Mouse (Mus musculus) gonadal fat pad, adult 2 months (tissue): ENCODE measurements around the gene Pla2g4b. TPM values are rescaled to one million over a fixed set of nuclear protein-coding genes. Genes with fewer than 3 reads are reported as not detected.

Experiments
- DNase-seq: peaks from one replicate; pipeline ENCODE4 v3.0.0-alpha.2; 2012; ENCODE audit warnings: low read depth
- polyA plus RNA-seq: library from polyadenylated mRNA; depleted of rRNA; stranded (reverse); fragments of >200 nt; gene quantifications from 2 replicates; pipeline ENCODE4 v1.2.3, GENCODE M21; 2012

The Pla2g4b gene
- polyA plus RNA-seq, 1 experiment = 2.6 TPM

DNA sequence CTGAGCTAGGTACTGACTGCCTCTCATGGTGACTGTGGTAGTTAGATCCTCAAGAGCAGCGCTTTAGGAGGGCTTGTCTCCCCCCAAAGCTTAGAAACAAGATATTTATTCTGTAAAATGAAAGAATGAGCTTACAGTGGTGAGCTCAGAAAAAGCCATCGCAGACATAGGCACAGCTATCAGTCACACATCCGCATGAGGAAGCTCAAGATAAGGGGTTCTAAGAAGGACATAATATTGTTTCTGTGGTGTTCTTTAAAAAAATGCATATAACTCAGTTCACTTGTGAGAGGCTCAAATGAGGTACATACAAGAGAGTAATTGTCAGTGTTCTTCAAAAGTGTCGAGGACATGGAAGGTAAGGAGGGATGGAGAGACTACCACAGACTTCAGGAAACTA is 17.3 kb upstream of the Pla2g4b start:
- no peak for DNase-seq

DNA sequence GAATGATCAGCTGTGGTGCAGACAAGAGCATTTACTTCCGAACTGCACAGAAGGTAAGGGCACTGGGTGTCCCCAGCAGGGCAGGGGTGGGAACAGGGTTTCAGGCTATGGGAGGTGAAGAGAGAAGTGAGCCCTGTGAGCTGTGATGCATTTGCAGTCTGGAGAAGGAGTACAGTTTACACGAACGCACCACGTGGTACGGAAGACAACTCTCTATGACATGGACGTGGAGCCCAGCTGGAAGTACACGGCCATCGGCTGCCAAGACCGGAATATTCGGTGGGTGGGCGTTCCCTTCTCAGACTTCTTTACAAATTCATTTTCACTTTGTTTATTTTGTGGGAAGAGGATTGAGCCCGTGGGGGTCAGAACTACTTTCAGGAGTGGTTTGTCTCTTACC is 15.6 kb upstream of the Pla2g4b start:
- no peak for DNase-seq

DNA sequence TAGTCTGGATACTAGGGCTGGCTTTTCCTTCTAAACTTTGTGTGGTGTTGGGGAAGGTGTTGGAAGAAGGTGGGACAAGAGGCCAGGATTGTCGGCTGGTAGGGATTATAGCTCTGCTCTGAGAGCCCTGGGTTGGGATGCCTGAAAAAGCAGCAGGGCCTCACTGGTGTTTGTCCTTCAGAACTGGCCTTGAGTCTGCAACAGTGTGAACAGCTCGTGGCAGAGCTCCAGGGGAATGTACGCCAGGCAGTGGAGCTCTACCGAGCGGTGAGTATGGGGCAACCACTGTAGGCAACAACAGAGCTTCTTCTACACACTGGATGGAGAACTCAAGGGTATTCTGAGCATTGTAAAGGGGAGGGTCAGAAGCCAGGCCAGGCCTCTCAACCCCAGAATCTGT is 8.9 kb upstream of the Pla2g4b start:
- DNase-seq = no peak

DNA sequence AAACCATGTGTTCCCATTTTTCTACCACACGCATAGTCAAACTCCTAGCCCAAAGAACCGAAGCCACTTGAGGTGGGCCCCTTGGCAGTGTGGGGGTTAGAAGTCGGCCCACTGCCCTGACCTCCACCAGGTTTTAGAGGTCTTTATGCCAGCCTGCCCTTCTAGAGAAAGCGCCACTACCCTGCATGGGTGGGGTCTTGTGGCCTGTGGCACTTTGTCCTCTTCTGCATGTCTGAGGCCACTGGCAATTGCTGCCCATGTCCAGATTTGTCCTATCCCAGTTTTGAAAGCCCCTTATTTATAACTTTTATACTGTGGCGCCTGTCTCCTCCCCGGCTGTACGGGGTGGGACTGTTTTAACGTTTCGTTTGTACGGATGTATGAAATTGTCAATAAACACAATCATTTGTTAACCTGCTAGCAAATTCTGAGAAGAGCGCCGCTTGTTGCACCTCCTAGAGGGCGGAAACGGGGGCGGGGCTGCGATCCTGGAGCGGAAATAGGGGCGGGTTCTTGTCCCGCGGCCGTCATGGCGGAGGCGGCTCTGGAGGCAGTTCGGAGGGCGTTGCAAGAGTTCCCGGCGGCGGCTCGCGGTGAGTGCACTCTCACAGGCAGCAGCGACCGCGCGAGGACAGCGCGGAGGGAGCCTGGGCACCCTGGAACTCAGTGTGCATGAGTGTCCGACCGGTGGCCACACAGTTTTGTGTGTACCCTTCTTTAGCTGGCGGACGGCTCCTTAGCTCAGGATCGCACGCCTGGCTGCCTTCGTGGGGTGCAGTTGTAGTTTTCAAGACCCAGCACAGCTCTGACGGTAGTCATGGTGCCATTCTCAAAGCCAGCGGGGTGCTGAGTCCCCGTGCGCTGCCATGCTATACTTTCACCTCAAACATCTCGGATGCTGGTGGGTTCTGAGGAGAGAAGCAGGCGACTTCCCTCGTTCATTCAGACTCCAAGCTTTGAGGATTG is 6.0 kb upstream of the Pla2g4b start, which contains the start of the genes Jmjd7 and Gm28042:
TSS of gene Jmjd7 (plus strand) at position 500 of the 966 bp plus-strand sequence.
TSS of gene Gm28042 (plus strand) at position 510 of the 966 bp plus-strand sequence.
- no peak for DNase-seq

DNA sequence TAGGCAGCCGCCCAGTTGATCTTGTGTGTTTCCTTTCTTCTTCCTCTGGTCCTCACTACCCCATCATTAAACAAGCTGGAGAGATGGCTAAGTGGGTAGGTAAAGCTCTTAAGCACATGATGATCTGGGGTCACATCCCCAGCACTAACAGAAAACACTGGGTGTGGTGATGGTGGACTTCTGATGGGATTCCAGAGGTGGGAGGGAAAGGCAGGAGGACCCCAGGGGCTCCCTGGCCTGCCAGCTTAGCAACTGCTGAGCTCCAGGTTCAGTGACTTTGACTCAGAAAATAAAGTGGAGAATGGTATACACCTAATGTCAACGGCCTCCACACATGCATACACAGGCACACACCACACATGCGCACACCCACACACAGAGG is 5.3 kb upstream of the Pla2g4b start:
- DNase-seq = no peak

DNA sequence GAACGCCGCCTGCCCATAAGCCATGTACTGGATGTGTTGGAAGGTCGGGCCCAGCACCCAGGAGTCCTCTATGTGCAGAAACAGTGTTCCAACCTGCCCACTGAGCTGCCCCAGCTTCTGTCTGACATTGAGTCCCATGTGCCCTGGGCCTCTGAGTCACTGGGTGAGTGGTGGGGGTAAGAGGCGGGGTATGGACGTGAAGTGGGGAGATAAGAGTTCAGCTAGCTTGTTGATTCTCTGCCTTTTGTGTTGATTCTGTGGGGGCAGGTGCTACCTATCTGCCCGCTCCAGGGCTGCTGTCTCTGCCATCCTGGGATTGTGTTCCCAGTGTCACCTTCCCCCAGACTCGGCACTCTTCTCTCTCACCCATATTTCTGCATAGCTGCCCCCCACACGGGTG is 2.8 kb upstream of the Pla2g4b start:
- no peak for DNase-seq

DNA sequence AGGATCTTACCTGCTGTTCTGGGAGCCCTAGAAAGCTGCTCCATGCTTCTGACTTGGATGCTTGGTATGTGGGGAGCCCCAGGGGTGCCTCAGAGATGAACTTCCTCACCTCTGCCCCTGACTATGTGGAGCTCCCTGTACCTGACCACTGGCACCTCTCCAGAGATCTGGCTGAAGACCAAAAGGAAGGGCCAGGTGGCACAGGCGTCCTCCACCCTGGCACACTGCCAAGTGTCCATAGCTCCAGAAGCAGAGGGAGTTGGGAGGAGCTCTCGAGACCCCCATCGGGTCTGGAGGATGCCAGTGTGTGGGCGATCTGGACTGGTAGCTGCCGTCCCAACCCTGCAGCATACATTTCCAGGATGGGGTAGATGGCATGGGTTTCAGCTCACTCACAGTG is 509 bp downstream of the Pla2g4b start:
- no peak for DNase-seq

DNA sequence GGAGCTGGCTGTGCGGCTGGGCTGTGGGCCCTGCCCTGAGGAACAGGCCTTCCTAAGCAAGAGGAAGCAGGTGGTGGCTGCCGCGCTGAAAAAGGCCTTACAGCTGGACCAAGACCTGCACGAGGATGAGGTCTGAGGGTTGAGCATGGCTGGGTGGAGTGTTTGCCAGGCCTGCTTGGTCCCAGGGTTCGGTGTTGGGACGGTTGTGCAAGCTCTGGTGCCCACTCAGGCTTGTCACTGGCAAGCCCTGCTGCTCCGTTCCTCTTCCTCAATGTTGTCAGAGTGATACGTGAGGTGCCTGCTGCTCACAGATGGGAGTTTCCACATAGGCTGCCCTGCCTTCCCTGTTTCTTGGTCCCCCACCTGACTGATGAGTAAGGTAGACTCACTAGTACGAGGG is 4.5 kb downstream of the Pla2g4b start:
- DNase-seq = no peak

DNA sequence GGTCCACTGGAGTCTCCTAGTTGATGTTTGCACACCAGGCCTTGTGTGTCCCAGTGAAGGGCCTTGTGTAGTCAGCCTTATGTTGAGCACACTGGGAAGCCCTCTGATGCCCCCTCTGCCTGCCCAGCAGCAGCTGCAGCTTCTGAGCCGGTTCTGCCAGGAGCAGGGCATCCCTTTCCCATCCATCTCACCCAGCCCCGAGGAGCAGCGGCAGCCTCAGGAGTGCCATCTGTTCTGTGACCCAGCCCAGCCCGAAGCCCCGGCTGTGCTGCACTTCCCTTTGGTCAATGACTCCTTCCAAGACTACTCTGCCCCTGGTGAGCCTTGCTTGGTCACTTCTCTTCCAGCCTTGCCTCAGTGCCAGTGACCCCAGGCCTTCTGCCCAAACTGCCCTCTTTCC is 7.8 kb downstream of the Pla2g4b start:
- no peak for DNase-seq

DNA sequence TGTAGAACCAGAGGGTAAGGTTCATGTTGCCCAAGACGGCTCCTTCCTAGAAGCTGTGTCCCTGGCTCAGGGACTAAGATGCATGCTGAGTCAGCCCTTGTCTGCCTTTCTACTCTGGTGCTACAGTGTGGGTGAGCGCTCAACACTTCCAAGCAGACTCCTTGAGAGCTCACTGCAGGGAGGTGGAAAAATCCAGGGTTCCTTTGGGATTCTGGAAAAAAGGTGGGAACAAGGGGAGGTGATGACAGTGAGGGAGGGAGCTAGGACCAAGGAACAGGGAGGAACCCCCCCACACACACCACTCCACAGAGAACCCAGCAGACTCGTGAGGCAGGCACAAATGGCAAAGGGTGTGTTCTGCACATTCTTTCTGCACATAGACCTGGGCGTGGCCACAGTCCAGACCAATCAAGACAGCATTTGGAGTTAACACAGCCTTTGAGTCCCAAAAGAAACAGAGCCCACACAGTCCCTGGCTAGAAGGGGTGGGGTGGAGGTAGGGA is 10.9 kb downstream of the Pla2g4b start:
- DNase-seq = no peak

DNA sequence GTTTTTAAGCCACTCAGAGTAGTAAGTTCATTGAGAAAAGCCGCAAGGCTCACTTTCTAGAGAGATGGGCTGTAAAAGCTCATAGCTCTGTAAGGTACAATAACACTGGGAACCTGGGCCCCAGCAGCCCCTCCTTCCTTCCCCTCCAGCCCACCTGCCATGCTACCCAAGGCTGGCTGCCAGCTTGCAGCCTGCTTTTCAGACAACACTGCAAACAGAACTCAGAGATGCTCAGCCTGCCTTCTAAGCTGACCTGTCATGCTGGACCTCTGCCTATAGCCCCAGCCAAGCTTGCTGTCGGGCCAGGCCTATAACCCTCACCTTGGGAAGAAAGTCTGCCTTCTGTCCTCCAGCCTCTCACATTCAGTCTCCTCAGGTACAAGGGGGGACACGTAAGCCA is 11.5 kb downstream of the Pla2g4b start:
- no peak for DNase-seq

DNA sequence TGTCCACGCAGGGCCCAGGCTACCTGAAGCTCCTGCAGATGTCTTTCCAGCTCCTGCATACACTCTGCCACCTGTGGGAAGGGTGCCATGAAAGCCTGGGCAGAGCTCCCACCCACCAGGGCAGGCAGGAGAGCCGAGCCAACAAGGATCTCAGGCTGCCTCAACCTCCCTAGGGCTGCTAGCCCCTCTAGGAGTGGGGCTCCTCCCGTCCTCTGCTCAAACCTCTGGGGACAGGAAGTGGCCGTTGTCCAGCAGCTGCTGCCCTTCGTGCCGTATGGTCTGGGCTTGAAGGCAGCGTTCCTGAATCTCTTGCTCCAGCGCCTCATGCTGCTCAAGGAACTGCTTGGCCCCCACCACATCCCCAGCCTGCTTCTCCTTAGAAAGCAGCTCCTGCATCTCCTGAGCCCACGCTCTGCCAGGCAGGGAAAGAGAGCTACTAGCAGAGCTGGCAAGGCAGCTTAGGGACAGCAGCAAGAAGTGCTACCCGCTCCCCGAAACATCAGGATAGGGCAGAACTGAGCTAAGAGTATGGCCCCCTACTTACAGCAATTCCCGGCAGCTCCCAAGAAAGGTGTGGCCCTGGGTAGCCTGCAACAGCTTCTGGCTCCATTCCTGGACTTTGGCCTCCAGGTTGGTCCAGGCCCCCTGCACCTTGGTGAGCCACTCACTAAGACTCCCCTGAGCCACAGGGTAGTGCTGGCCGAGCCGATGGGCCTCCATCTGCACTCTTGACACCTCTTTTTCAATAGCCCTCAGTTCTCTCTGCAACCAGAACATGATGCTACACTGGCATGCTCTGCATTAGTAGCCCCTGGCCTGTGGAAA is 13.5 kb downstream of the Pla2g4b start:
- no peak for DNase-seq

DNA sequence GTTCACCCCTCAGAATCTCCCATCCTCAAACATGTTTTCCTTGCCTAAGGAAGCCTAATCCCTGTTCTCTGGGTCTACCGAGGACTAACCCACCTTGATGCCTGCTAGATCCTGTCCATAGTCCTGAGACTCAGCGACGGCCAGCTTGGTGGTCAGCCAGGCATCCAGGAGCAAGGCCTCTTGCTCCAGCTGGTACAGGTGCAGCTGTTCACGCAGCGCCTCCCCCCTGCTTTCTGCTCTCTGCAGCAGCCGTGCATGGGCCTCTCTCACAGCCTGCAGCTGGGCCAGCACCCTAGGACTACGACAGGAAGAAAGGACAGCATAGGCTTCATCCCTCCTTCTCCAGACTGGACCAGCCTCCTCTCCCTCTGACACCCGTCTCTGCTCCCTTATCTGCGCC is 15.0 kb downstream of the Pla2g4b start:
- no peak for DNase-seq

DNA sequence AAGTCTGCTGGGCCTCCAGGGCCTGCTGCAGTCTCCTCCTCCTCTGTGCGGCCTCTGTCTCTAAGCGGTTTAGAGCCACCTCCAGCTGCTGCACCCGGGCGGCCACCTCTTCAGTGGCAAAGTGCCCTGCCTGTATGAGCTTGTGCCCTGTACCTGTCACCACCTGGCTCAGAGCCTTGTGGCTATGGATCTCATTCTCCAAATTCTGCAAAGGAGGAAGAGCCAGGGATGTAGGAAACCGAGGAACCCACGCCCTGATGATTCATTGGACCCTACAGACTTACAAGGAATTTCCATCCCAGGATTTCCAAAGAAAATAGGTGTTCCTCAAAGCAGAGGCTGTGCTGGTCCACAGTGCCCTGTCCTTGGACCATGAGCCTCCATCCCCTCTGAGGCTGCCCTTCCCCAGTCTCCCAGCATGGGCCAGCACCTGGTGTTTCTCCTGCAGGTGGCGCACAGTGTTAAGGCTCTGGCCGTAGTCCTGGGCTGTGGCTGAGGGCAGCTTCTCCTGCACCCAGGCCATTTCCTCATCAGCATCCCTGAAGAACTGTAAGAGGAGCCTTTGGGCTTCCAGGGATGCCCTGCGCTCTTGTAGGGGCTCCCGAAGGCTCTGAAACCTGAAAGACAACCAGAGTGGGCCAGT is 16.5 kb downstream of the Pla2g4b start:
- no peak for DNase-seq

DNA sequence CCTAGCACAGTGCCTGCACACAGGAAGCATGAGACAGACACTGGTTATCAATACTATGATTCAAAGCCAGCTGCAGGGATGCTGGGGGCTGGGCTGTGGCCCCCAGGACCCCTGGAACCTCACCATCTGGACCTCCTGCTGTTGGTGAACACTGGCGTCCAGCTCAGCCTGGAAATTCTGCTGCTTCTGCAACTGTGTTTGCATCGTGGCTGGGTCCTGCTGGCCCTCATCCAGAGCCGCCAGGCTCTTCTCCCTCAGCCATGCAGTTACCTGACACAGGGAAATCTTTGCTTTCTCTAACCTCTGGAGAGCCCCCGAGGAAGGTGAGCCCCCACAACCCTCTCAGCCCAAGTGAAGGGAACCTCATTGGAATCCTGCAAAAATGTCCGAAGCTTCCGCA is 18.2 kb downstream of the Pla2g4b start:
- no peak for DNase-seq

DNA sequence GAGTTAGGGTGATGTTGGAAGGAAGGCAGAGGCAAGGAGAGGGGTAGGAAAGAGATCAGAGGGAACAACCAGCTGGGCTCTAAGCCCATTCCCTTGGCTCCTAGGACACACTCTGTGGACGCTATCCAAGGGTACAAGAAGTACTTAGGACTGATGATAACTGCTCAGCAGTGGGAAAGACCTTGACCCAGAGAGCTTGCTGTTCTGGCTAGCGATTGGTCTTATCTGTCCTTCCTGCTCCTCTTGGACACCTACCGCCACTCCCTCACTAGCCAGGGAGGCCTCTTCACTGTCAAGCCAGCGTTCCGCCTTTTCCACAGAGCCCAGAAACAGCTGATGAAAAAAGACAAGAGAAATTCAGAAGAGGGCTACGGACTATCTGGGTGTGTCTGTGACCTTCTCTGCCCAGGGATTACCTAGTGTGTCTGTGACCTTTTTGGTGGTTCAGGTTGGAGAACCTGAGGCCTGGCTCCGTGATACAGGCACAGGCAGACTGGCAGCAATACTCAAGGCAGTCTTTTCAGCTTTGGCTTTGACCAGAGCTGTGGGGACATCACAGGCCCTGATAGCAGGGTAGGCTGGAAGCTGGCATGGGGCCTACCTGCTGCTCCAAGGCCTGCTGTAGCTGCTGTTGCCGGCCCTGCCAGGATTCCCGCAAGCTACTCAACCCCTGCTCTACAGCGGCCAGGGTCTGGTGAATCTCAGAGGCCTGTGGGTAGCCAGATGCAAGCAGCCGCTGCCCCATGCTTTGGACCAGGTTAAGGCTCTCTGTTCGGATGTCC is 21.7 kb downstream of the Pla2g4b start:
- no peak for DNase-seq

DNA sequence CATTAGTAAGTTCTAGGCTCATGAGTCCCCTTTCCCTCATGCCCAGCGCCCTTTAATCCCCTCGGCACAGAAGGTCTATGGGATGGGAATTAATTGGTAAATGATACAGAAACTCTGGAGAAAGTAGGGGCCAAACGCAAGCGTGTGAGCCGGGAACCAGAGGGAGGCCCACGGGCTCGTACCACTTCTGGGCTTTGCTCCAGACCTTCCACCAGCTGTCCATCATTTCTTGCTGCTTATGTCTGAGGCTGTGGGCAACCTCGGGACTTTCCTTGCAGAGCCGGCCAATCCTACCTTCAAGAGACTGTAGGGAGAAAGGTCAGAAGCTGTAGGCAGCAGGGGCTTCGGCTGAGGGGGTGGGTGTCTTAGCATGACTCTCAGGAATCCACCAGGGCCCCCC is 22.7 kb downstream of the Pla2g4b start:
- DNase-seq = no peak

DNA sequence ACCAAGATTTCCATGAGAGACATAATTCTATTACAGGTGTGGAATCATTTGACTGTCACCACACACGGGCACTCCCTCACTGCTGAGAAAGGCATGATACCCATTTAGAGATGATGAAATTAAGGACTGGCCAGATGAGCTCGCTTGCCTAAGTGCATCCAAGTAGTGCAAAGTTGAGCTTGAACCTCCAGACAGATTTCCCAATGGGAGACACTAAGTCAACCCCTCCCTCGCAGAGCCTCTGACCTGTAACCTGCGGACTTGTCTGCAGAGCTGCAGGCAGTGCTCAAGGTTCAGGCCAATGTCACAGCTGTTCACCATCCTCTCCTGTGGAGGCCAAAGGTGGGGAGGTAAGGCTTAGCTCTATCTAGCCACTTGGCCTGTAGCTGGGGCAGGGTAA is 25.6 kb downstream of the Pla2g4b start:
- DNase-seq = peak; percentile 79

DNA sequence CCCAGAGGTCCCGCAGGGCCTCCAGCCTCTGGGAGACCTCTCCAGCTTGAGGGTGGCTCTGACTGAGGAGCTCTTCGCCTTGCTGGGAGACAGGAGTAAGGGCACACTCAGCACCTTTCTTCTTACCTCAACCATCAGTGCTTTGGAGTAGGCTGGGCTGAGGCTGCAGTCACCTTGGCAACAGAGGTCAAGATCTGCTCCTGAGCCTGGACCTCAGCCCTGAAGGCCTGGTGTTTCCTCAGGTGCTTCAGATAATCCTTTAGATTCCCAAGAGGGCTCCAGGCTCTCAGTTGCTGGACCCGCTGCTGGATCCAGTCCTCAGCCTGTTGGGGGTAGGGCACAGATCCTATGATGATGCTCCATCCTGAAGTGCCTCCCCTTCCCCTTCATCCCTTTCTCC is 26.2 kb downstream of the Pla2g4b start:
- DNase-seq = no peak

DNA sequence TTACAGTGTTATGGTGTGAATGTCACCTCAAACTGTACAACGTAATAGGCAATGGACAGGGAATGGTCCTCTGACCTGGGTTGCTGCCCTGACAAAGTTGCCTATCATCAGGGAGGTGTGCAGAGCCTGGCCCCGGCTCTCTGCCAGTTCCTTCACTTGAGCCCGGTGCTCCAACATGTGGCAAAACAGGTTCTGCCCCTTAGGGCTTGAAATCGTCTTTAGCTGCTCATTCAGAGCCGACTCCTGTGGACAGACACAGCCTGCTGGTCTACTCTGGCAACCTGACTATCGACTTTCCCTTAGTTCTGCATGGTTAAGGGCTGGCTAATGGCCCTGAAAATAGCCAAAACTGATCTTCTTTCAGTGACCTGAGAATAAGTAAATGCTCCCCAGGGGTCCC is 27.0 kb downstream of the Pla2g4b start:
- peak; percentile 91 for DNase-seq

DNA sequence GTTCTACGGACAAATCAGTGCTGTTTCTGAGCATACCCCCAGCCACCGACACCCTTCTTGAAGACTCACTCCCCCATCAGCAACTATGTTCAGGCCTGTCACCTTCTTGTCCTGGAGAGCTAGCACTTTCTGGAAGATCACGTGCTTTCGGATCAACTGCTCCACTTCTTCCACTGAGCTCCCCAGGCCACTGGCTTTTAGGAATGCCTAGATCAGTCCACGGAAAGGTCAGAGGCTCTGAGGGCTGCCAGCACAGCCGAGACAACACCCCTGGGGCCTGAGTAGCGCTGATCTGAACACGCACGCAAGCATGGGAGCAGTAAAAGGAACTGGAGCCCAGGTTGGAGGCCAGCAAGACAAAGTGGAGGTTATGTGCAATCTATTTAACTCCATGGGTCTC is 27.4 kb downstream of the Pla2g4b start:
- DNase-seq = no peak
